Mouse (Mus musculus) cortical plate, adult 2 months (tissue): Measurements from ENCODE around the gene Igdcc4. TPM values are rescaled to one million over a fixed set of nuclear protein-coding genes. Genes with fewer than 3 reads are reported as not detected.
"Not testable (repeated sequence)": the region's sequence is repeated elsewhere in the genome, so short reads cannot be mapped to it uniquely, and the experiment has no call there.

Experiments used
- H3K27ac ChIP-seq: fragments of 200-500 bp; 2 replicates; pipeline ENCODE4 v1.5.1; 2012; ENCODE audit warnings: low read length, control low read depth, inconsistent platforms; ENCODE audit not compliant: insufficient read depth
- H3K4me1 ChIP-seq: fragments of 200-500 bp; 2 replicates; pipeline ENCODE4 v1.6.1; 2011; ENCODE audit warnings: low read length; ENCODE audit not compliant: control insufficient read depth, insufficient read depth
- H3K4me3 ChIP-seq: fragments of 200-500 bp; 2 replicates; pipeline ENCODE4 v1.5.1; 2011; ENCODE audit warnings: mild to moderate bottlenecking, low read length, control low read depth; ENCODE audit not compliant: insufficient read depth
- CTCF ChIP-seq: fragments of 200-500 bp; IDR thresholded peaks from 2 replicates; pipeline ENCODE4 v1.5.1; 2011; ENCODE audit warnings: mild to moderate bottlenecking, control low read depth, low read length; ENCODE audit not compliant: insufficient read depth; ENCODE audit errors: extremely low read depth
- POLR2A ChIP-seq: fragments of 200-500 bp; IDR thresholded peaks from 2 replicates; pipeline ENCODE4 v1.6.1; 2011; ENCODE audit warnings: mild to moderate bottlenecking, low read length, control low read depth; ENCODE audit not compliant: insufficient read depth; ENCODE audit errors: extremely low read depth
- polyA plus RNA-seq: library from polyadenylated mRNA; depleted of rRNA; stranded (reverse); fragments of >200 nt; gene quantifications from 2 replicates; pipeline ENCODE4 v1.2.3, GENCODE M21; 2012; rRNA removed

Gene Igdcc4
- 27.2 and 27.9 TPM in 2 replicates for polyA plus RNA-seq

- Histone ChIP-seq H3K4me3 (peak within 1 kb of the TSS; percentile 78), H3K27ac (peak within 1 kb of the TSS; percentile 76), H3K4me1 (no peaks in the 10 kb centered on the region)
- TF ChIP-seq CTCF, result no peak
- no peak for TF ChIP-seq POLR2A
Measured at GRCm38 (mm10) chr9:65100991-65101685, at the start of gene Igdcc4. Gene Igdcc4 (plus strand): TSS chr9:65101486.

GRCm38 (mm10) chr9:65064251-65064650 lies 37.0 kb upstream of the Igdcc4 start:
- H3K4me1 ChIP-seq, result no peaks in the 10 kb centered on the region
- no peak overlapping the region for H3K4me3 ChIP-seq
- H3K27ac ChIP-seq, result no peak overlapping the region
- TF ChIP-seq CTCF, result no peak
- TF ChIP-seq POLR2A, result no peak

- Histone ChIP-seq H3K4me1 (no peaks in the 10 kb centered on the region; the same call in 1 of the 2 replicates), H3K27ac (no peak overlapping the region), H3K4me3 (no peak overlapping the region)
- TF ChIP-seq CTCF (no peak), POLR2A (no peak)
Measured at GRCm38 (mm10) chr9:65070587-65070986, 30.7 kb upstream of the Igdcc4 start.

GRCm38 (mm10) chr9:65073555-65073954 lies 27.7 kb upstream of the Igdcc4 start:
- TF ChIP-seq POLR2A (no peak), CTCF (no peak)
- Histone ChIP-seq H3K4me3 (no peak overlapping the region), H3K27ac (no peak overlapping the region), H3K4me1 (no peaks in the 10 kb centered on the region; the same call in 1 of the 2 replicates)

GRCm38 (mm10) chr9:65074251-65074650 lies 27.0 kb upstream of the Igdcc4 start:
- TF ChIP-seq CTCF, result no peak
- no peak for TF ChIP-seq POLR2A
- Histone ChIP-seq H3K4me1 (no peaks in the 10 kb centered on the region; the same call in 1 of the 2 replicates), H3K4me3 (no peak overlapping the region), H3K27ac (no peak overlapping the region)

- Histone ChIP-seq H3K4me3 (no peak overlapping the region), H3K27ac (no peak overlapping the region), H3K4me1 (no peaks in the 10 kb centered on the region; the same call in 1 of the 2 replicates)
- TF ChIP-seq POLR2A (no peak), CTCF (no peak)
Measured at GRCm38 (mm10) chr9:65074855-65075493, 26.3 kb upstream of the Igdcc4 start.

GRCm38 (mm10) chr9:65077536-65077935 lies 23.8 kb upstream of the Igdcc4 start:
- no peak overlapping the region for H3K4me3 ChIP-seq
- no peaks in the 10 kb centered on the region for H3K4me1 ChIP-seq
- H3K27ac ChIP-seq, result no peak overlapping the region
- TF ChIP-seq POLR2A, result no peak
- no peak for TF ChIP-seq CTCF

GRCm38 (mm10) chr9:65080141-65080540 lies 21.1 kb upstream of the Igdcc4 start:
- H3K27ac ChIP-seq, H3K4me3 ChIP-seq, H3K4me1 ChIP-seq: not testable (repeated sequence)

- TF ChIP-seq POLR2A, result no peak
- TF ChIP-seq CTCF, result no peak
- Histone ChIP-seq H3K4me1 (no peaks in the 10 kb centered on the region), H3K27ac (no peak overlapping the region), H3K4me3 (no peak overlapping the region)
Measured at GRCm38 (mm10) chr9:65083075-65083765, 18.1 kb upstream of the Igdcc4 start.

GRCm38 (mm10) chr9:65084198-65084807 lies 17.0 kb upstream of the Igdcc4 start:
- Histone ChIP-seq H3K4me1 (no peaks in the 10 kb centered on the region), H3K4me3 (no peak overlapping the region), H3K27ac (no peak overlapping the region)
- TF ChIP-seq POLR2A (no peak), CTCF (no peak)
